Mouse (Mus musculus) liver, embryonic 16.5 days (tissue): ENCODE measurements around the gene P3h1. TPM values are rescaled to one million over a fixed set of nuclear protein-coding genes. Genes with fewer than 3 reads are reported as not detected.

Experiments used
- ATAC-seq: fragments of 200-750 bp; cut with Nextera tagmentation; 2 replicates; pipeline ENCODE4 v1.8.0; 2017; ENCODE audit warnings: low read depth, mild to moderate bottlenecking, moderate number of reproducible peaks, moderate library complexity
- H3K27ac ChIP-seq: fragments of 300-500 bp; sonication (generic); 2 replicates; pipeline ENCODE4 v1.5.1; 2014; ENCODE audit warnings: mild to moderate bottlenecking, low read length
- H3K27me3 ChIP-seq: fragments of 300-500 bp; sonication (generic); 2 replicates; pipeline ENCODE4 v1.6.1; 2014; ENCODE audit warnings: low read depth, low read length, mixed read lengths; ENCODE audit not compliant: control insufficient read depth, insufficient read depth
- H3K36me3 ChIP-seq: fragments of 300-500 bp; sonication (generic); 2 replicates; pipeline ENCODE4 v1.6.1; 2014; ENCODE audit warnings: mild to moderate bottlenecking; ENCODE audit not compliant: control insufficient read depth, insufficient read depth
- H3K4me1 ChIP-seq: fragments of 300-500 bp; sonication (generic); 2 replicates; pipeline ENCODE4 v1.6.1; 2014; ENCODE audit warnings: low read depth, low read length, mixed read lengths; ENCODE audit not compliant: control insufficient read depth
- H3K4me2 ChIP-seq: fragments of 300-500 bp; sonication (generic); 2 replicates; pipeline ENCODE4 v1.6.1; 2014; ENCODE audit warnings: low read depth, low read length, mixed read lengths
- H3K4me3 ChIP-seq: fragments of 300-500 bp; sonication (generic); 2 replicates; pipeline ENCODE4 v1.5.1; 2014; ENCODE audit warnings: low read depth, mild to moderate bottlenecking, low read length
- H3K9ac ChIP-seq: fragments of 300-500 bp; sonication (generic); 2 replicates; pipeline ENCODE4 v1.6.1; 2014; ENCODE audit warnings: low read depth, low read length
- H3K9me3 ChIP-seq: fragments of 300-500 bp; sonication (generic); replicated peaks from 2 replicates; pipeline ENCODE4 v1.6.1; 2016; ENCODE audit warnings: low read length; ENCODE audit not compliant: control insufficient read depth
- WGBS: fragments of 180-500 bp; shearing (Covaris S2); extraction: QIAGEN DNeasy Blood & Tissue Kit; methylation state at CpG from one replicate; pipeline ENCODE4 v1.1.7; 2014; ENCODE audit not compliant: insufficient replicate concordance; 5-methylcytosine and 5-hydroxymethylcytosine counted together
- polyA plus RNA-seq: library from polyadenylated mRNA; unstranded; fragments of >200 nt; fragmentation: Nextera tagmentation; extraction: Ambion mirVana; gene quantifications from 2 replicates; pipeline ENCODE4 v1.2.1, GENCODE M21; 2015

Gene P3h1
- polyA plus RNA-seq, 1 experiment from 2014 or later, result 9.0 TPM

DNA sequence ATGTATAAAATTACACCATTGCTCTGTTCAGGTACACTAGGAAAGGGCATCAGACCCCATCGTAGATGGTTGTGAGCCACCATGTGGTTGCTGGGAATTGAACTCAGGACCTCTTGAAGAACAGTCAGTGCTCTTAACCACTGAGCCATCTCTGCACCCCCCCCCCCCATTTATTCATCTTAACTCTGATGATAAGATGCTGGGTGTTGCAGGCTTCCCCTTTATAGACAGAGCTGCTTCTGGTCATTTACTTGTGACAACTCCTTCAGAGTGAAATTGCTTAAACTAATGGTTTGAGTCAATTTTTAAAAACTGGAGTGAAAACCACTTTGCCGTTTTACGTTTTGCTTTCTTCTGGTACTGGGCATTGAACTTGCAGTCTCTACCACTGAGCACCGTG lies 40.0 kb upstream of the P3h1 start:
- no peak overlapping the region for H3K4me2 ChIP-seq
- H3K4me1 ChIP-seq, result peaks cover 51% of the 10 kb centered on the region
- WGBS, result 82% methylated on average over 4 of the region's 4 CpGs
- peak overlapping the region; percentile 55 for H3K27ac ChIP-seq
- no peak for ATAC-seq
- H3K27me3 ChIP-seq, result no peaks in the 10 kb centered on the region
- H3K9ac ChIP-seq, result no peak overlapping the region
- no peak overlapping the region for H3K4me3 ChIP-seq
- no peaks in the 10 kb centered on the region for H3K9me3 ChIP-seq
- peaks cover 11% of the 10 kb centered on the region for H3K36me3 ChIP-seq

DNA sequence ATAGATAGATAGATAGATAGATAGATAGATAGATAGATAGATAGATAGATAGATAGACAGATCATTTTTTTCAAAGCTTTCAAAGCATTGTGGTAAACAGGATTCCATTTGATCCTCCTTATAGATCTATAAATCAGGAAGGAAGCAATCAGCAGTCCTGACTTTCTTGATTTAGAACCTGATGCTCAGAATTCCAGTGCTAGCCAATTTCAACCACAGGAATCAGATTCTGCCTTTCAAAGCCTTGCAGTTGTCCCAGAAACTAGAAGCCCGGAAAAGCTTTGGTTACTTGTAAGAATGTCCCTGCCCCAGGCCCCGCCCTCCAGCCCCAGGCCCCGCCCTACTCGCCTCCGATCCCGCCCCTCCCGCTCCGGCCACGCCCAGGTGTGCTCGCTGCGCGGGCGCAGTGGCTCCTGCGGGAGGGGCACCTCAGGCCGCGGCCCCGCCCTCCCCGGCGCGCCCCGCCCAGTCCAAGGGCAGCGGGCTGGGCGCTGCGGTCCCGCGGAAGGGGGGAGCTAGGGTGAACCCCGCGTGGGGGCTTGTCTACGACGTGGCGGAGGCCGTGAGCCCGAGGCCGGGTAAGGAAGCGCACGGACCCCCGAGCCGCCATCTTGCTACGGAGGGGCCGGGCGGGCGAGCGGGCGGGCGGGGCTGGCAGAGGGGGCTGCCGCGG lies 37.7 kb upstream of the P3h1 start, which contains the start of gene Svbp:
TSS of gene Svbp (plus strand) at position 398 of the 673 bp plus-strand sequence.
- no peaks in the 10 kb centered on the region for H3K9me3 ChIP-seq
- peak within 1 kb of the TSS; percentile 84 for H3K27ac ChIP-seq
- H3K4me2 ChIP-seq, result peak within 1 kb of the TSS; percentile 64
- peak within 1 kb of the TSS; percentile 86 for H3K4me3 ChIP-seq
- H3K4me1 ChIP-seq, result peaks cover 64% of the 10 kb centered on the region
- no peaks in the 10 kb centered on the region for H3K36me3 ChIP-seq
- ATAC-seq, result peak; percentile 88
- peak within 1 kb of the TSS; percentile 90 for H3K9ac ChIP-seq
- no peaks in the 10 kb centered on the region for H3K27me3 ChIP-seq
- WGBS, result 0% methylated on average over 47 of the region's 47 CpGs

DNA sequence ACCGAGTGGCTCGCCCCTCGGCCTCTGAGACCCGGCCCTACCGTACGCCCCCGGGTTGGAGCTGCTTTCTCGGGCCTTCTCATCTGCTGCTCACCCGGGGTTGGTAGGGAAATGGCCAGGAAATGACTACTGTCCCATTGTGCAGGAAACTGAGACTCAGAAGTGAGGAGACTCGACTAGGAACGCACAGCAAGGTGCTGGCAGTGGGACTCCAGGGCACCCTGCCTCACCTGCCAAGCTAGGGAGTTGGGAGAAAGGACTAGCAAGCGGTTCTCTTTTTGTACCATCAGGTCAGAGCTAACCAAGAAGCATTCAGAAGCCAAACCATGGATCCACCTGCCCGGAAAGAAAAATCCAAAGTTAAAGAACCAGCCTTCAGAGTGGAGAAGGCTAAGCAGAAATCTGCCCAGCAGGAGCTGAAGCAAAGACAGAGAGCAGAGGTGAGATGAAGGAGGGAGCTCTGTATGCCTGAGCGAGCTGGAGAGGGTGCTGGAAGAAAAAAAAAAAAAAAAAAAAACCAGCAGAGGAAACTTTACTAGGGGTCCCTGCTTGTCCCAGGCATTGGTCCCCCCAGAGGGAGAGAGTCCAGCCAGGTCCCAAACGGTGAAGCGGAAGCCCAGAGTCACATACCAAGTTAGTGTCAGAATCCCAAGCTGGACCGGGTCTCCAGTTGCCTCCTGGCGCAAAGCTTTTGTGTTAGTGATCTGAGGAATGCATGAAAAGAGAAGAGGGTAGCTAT lies 37.0 kb upstream of the P3h1 start:
- H3K4me1 ChIP-seq, result peaks cover 63% of the 10 kb centered on the region
- H3K27ac ChIP-seq, result peak overlapping the region; percentile 84
- H3K4me3 ChIP-seq, result peak overlapping the region; percentile 86
- 14% methylated on average over 18 of the region's 18 CpGs for WGBS
- ATAC-seq, result peak; percentile 32
- peak overlapping the region; percentile 64 for H3K4me2 ChIP-seq
- no peaks in the 10 kb centered on the region for H3K9me3 ChIP-seq
- peak overlapping the region; percentile 90 for H3K9ac ChIP-seq
- peaks cover 2% of the 10 kb centered on the region for H3K36me3 ChIP-seq
- no peaks in the 10 kb centered on the region for H3K27me3 ChIP-seq

DNA sequence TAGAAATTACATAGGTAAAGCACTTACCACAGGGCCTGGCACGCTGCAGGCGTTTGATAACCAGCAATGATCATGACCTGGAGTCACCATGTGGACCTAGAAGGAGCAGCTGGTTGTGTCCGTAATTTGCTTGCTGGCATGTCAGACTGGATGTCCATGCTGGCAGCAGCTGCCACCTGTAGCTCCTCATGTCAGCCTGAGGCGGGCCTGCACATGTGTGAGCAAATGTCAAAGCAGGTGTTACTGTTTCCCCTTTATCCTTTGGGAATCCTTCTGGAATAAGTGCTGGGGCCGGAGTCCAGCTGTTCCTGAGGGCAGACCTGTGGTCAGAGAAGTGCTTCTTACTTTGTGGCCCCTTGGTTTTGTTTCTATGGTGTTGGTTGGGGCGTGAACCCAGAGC lies 34.6 kb upstream of the P3h1 start:
- Histone ChIP-seq H3K27me3 (no peaks in the 10 kb centered on the region), H3K27ac (peak overlapping the region; percentile 28; the same call in 1 of the 2 replicates), H3K36me3 (peaks cover 5% of the 10 kb centered on the region), H3K9me3 (no peaks in the 10 kb centered on the region), H3K9ac (no peak overlapping the region), H3K4me2 (0 out of 2 replicates have a peak overlapping the region, but pooled peaks have one; percentile 10), H3K4me1 (peaks cover 41% of the 10 kb centered on the region), H3K4me3 (no peak overlapping the region)
- 69% methylated on average over 6 of the region's 6 CpGs for WGBS
- ATAC-seq, result no peak

DNA sequence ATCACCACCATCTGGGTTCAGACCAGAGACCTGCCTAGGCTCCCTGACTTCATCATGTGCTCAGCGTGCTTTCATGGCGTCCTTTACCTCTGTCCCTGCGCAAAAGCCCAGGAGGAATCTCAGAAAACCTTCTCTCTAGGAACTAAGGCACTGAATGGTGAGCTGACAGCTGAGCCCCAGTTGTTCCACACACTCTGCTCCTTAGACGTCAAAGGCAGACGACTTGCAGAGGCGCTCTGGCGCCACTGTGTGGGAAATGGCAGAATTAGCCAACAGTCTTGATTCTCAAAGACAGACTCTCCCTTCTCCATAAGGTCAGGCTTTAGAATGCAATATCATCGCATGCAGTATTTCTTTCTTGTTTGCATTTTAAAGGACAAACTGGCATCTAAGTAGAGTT lies 28.0 kb upstream of the P3h1 start:
- 15% methylated on average over 8 of the region's 8 CpGs for WGBS

DNA sequence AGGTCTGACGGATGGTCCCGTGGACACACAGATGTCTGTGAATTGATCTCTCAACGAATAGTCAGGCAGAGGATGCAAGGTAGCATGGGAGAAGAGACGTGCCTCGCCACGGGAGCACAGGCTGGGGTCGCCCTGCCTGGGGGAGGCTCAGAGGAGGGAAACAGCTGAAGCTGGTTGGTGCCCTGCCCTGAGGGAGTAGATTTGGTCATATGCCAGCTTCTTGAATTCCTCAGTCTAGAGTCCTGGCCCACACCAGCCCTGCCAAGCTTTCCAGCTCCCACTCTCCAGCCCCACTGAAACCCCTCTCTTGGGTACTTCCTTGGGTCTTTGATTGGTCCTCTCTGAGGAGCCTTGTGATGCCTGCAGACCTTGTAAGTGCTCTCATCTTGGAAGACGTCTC lies 16.0 kb upstream of the P3h1 start:
- 54% methylated on average over 8 of the region's 8 CpGs for WGBS
- Histone ChIP-seq H3K4me1 (no peaks in the 10 kb centered on the region), H3K27ac (no peak overlapping the region), H3K36me3 (no peaks in the 10 kb centered on the region), H3K4me2 (no peak overlapping the region), H3K9ac (no peak overlapping the region), H3K9me3 (no peaks in the 10 kb centered on the region), H3K4me3 (no peak overlapping the region), H3K27me3 (no peaks in the 10 kb centered on the region)
- ATAC-seq, result no peak

More for the DNA sequence above, 28.0 kb upstream of the P3h1 start:
- peaks cover 2% of the 10 kb centered on the region; the same call in 1 of the 2 replicates for H3K27me3 ChIP-seq
- H3K27ac ChIP-seq, result no peak overlapping the region
- H3K36me3 ChIP-seq, result peaks cover 5% of the 10 kb centered on the region
- no peak overlapping the region for H3K4me2 ChIP-seq
- ATAC-seq, result peak; percentile 61; the same call in 1 of the 2 replicates
- no peak overlapping the region for H3K9ac ChIP-seq
- H3K9me3 ChIP-seq, result no peaks in the 10 kb centered on the region
- peaks cover 4% of the 10 kb centered on the region; the same call in 1 of the 2 replicates for H3K4me1 ChIP-seq
- no peak overlapping the region for H3K4me3 ChIP-seq

DNA sequence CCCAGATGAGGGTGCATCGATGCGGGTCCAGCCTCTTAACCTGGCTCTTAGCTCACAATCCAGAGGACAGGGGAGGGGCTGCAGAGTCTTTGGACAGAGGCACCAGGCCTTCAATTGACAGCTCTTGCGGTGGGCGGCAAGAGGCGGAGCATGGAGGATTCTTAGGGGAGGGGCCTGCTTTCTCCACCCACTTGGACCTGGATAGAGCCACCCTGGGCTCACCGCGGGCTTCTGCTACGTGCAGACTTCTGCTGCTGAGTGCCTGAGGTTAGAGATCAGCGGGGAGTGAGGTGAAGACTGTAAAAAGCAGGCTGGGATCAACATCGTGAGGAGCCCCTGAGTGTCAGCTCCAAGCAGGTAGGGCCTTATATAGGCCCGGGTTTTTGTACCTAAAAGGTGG lies 14.5 kb upstream of the P3h1 start, which contains the start of gene Tmem269:
TSS of gene Tmem269 (minus strand) at position 49 of the 400 bp plus-strand sequence.
- no peak within 1 kb of the TSS for H3K4me2 ChIP-seq
- no peaks in the 10 kb centered on the region for H3K27me3 ChIP-seq
- no peaks in the 10 kb centered on the region for H3K36me3 ChIP-seq
- H3K9ac ChIP-seq, result no peak within 1 kb of the TSS
- ATAC-seq, result peak; percentile 47; the same call in 1 of the 2 replicates
- WGBS, result 20% methylated on average over 11 of the region's 11 CpGs
- H3K4me1 ChIP-seq, result no peaks in the 10 kb centered on the region
- H3K4me3 ChIP-seq, result no peak within 1 kb of the TSS
- no peak within 1 kb of the TSS for H3K27ac ChIP-seq
- no peaks in the 10 kb centered on the region for H3K9me3 ChIP-seq

DNA sequence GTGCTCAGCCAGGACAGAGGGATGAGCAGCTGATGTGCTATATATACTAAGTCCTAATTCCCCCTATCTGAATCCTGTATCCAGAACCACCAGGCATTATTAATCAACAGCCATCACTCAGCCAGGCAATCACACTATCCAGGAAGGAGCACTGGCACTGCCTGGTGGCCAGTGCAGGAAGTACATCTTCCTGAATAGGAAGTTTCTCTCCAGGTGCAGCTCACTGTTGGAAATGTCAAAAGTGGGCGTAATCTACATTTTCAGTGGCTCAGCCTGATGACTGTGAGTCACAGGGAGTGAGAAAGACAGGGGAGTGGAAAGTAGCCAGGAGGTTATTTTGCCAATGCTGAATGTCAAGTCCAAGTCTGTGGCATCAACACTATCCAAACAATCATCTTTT lies 9.0 kb upstream of the P3h1 start:
- peak; percentile 33; the same call in 1 of the 2 replicates for ATAC-seq
- Histone ChIP-seq H3K4me3 (no peak overlapping the region), H3K9ac (no peak overlapping the region), H3K4me1 (no peaks in the 10 kb centered on the region; the same call in 1 of the 2 replicates), H3K36me3 (peaks cover 8% of the 10 kb centered on the region), H3K4me2 (no peak overlapping the region), H3K9me3 (no peaks in the 10 kb centered on the region), H3K27me3 (no peaks in the 10 kb centered on the region), H3K27ac (no peak overlapping the region)
- whole genome bisulfite sequencing, result 41% methylated on average over 1 of the region's 1 CpGs

DNA sequence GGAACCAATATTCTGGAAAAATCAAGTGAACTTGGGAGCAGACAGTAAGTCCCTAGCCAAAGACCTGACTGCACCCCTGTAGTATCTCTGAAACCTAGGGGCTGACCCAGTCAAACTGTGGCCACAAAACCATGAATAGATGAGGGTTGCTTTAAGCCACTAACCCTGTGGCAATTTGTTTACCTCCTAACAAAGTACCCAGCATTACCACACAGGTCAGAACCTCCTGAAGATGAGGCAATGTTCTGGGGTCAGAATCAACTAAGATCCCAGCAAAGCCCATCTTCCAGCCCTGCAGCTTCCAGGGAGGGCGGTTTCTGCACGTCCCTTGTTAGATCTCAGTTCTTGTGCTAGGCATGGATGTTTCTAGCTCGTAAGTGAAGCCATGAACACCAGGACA lies 8.2 kb upstream of the P3h1 start:
- H3K4me1 ChIP-seq, result no peaks in the 10 kb centered on the region; the same call in 1 of the 2 replicates
- H3K9ac ChIP-seq, result no peak overlapping the region
- WGBS, result 78% methylated on average over 3 of the region's 3 CpGs
- no peak for ATAC-seq
- no peaks in the 10 kb centered on the region for H3K9me3 ChIP-seq
- H3K36me3 ChIP-seq, result peaks cover 8% of the 10 kb centered on the region
- H3K27me3 ChIP-seq, result no peaks in the 10 kb centered on the region
- H3K4me3 ChIP-seq, result no peak overlapping the region
- no peak overlapping the region for H3K27ac ChIP-seq
- no peak overlapping the region for H3K4me2 ChIP-seq
